Mouse (Mus musculus) heart, adult 2 months (tissue): ENCODE data around the gene Entpd4b.
"Not testable (repeated sequence)": the region's sequence is repeated elsewhere in the genome, so short reads cannot be mapped to it uniquely, and the experiment has no call there.

Experiments used
- CTCF ChIP-seq: fragments of 200-600 bp; IDR thresholded peaks from 2 replicates; pipeline ENCODE4 v1.8.1; 2022; ENCODE audit warnings: antibody characterized with exemption, mild to moderate bottlenecking, moderate library complexity
- EP300 ChIP-seq: fragments of 200-500 bp; IDR thresholded peaks from 2 replicates; pipeline ENCODE4 v1.6.1; 2011; ENCODE audit warnings: low read depth, low read length, control low read depth; ENCODE audit not compliant: insufficient read depth

GRCm38 (mm10) chr14:69536539-69536938 is 18.7 kb upstream of the Entpd4b start:
- not testable (repeated sequence) for TF ChIP-seq EP300, CTCF
